Mouse (Mus musculus) bone marrow macrophage, adult 2 months (primary cell): ENCODE results near the gene 4930579F01Rik.

Experiments used
- CTCF ChIP-seq: IDR thresholded peaks from 2 replicates; pipeline ENCODE4 v1.5.1; 2012; ENCODE audit warnings: low read depth, mild to moderate bottlenecking, low read length, moderate library complexity
- POLR2A ChIP-seq: IDR thresholded peaks from 2 replicates; pipeline ENCODE4 v1.6.1; 2012; ENCODE audit warnings: mild to moderate bottlenecking, low read depth, low read length, borderline replicate concordance

DNA sequence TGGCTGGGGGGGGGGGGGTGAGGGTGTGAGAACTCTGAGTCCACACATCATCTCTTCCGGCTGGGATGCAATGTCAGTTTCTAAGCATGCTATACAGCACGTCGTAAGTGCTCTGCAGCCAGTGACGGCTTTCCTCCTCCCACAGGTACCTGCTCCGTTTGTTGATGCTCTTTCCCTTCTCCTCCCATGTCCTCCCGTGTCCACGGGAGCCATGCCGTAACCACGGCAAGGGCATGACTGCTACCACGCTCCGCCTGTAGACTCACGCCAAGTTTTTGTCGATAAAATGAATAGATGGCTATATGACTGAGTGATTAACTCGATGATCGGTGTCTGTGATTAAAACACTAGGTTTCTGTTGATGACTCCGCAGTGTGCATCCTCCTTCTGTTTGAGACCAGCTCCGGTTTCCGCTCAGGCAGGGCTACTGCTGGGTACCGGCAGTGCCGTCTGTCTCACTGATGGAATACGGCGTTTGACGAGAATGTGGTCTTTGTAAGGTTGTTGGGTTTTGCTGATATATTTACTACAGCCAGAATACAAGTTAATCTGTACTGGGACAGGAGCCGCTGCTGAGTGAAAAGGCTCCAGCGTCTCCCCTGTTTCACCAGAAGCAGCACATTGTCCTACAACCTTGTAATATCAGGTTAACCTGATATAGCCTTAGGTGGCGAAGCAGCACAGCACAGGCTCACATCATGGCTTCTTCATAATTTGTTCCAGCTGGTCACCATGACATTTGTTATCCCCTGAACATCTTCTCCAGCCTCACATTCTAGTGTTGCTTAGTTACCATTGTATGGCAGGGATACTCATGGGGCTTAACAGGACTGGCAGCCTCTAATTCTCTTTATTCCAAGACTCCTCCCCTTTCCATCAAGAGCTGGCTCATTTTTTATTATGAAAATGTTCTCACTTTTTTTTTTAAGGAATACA, 7.4 kb downstream of the 4930579F01Rik start:
- TF ChIP-seq POLR2A (no peak), CTCF (no peak)
